In genomic region chr19:37435853-37436174, GRCm38 (mm10) we compare ENCODE assay signal across 7 mouse cellular contexts. TPM values are rescaled to one million over a fixed set of nuclear protein-coding genes. Genes with fewer than 3 reads are reported as not detected.
DNase-seq lines count a peak whose midpoint lies in the region; ATAC-seq and TF ChIP-seq lines count a peak whose summit lies in the region.

No protein-coding gene starts in this region.

- peaks cover 36% of the 10 kb centered on the region for H3K4me1 ChIP-seq in kidney, embryonic 15.5 days
- peaks cover 53% of the 10 kb centered on the region for H3K4me1 ChIP-seq in G1E (ENCODE audit: insufficient read depth, low read depth, low read length)
- H3K4me1 ChIP-seq in heart, postnatal 0 days (ENCODE audit: control insufficient read depth, insufficient read depth) = no peaks in the 10 kb centered on the region
- H3K4me1 ChIP-seq in megakaryocyte, embryonic 14.5 days = peaks cover 37% of the 10 kb centered on the region

- TF ChIP-seq CTCF in G1E (IDR thresholded peaks at IDR 0.05; ENCODE audit: low read depth, low read length) = no peak
- TF ChIP-seq CTCF in heart, postnatal 0 days (IDR thresholded peaks at IDR 0.05; ENCODE audit: low read depth) = no peak

- H3K27me3 ChIP-seq in kidney, embryonic 15.5 days = peaks cover 96% of the 10 kb centered on the region
- peaks cover 5% of the 10 kb centered on the region; the same call in 1 of the 2 replicates for H3K27me3 ChIP-seq in G1E (ENCODE audit: insufficient read depth, low read length)
- peaks cover 84% of the 10 kb centered on the region for H3K27me3 ChIP-seq in heart, postnatal 0 days (ENCODE audit: control insufficient read depth, insufficient read depth, low read length)
- peaks cover 53% of the 10 kb centered on the region for H3K27me3 ChIP-seq in megakaryocyte, embryonic 14.5 days (replicated peaks)

- TF ChIP-seq EP300 in heart, postnatal 0 days (IDR thresholded peaks at IDR 0.05; ENCODE audit: low read depth) = no peak

- H3K4me3 ChIP-seq in kidney, embryonic 15.5 days (replicated peaks) = peak overlapping the region; percentile 56
- H3K4me3 ChIP-seq in G1E (ENCODE audit: low read depth, low read length) = peak overlapping the region; percentile 92
- peak overlapping the region; percentile 64 for H3K4me3 ChIP-seq in heart, postnatal 0 days (ENCODE audit: low read depth, low read length)
- H3K4me3 ChIP-seq in megakaryocyte, embryonic 14.5 days (replicated peaks) = peak overlapping the region; percentile 96

- DNase-seq in kidney, postnatal 14 days = no peak
- no peak for DNase-seq in G1E (ENCODE audit: low spot score)
- no peak for DNase-seq in heart, postnatal 0 days (ENCODE audit: low spot score)
- no peak for DNase-seq in left cerebral cortex, postnatal 14 days (ENCODE audit: low spot score in 2 of 2)
- DNase-seq in ovary, adult 18-20 months (ENCODE audit: low spot score) = no peak

- H3K36me3 ChIP-seq in kidney, embryonic 15.5 days = no peaks in the 10 kb centered on the region
- peaks cover 57% of the 10 kb centered on the region for H3K36me3 ChIP-seq in G1E (replicated peaks)
- H3K36me3 ChIP-seq in heart, postnatal 0 days (replicated peaks; ENCODE audit: control insufficient read depth, insufficient read depth, low read length) = no peaks in the 10 kb centered on the region
- H3K36me3 ChIP-seq in megakaryocyte, embryonic 14.5 days (replicated peaks; ENCODE audit: low read length) = peaks cover 39% of the 10 kb centered on the region

- no peak for ATAC-seq in kidney, embryonic 15.5 days (replicated peaks; ENCODE audit: low FRiP score)
- no peak for ATAC-seq in G1E (ENCODE audit: extremely low read depth, insufficient number of reproducible peaks, low FRiP score, poor library complexity, severe bottlenecking)
- no peak for ATAC-seq in heart, postnatal 0 days (ENCODE audit: insufficient read depth, low read depth)

- intact Hi-C loops in left cerebral cortex, postnatal 14 days (cut with DNase I) = no loop called here

- no peaks in the 10 kb centered on the region for H3K9me3 ChIP-seq in kidney, embryonic 15.5 days (replicated peaks)
- peaks cover 6% of the 10 kb centered on the region; the same call in 1 of the 2 replicates for H3K9me3 ChIP-seq in G1E (replicated peaks)
- H3K9me3 ChIP-seq in heart, postnatal 0 days (replicated peaks; ENCODE audit: control insufficient read depth, low read length) = no peaks in the 10 kb centered on the region
- H3K9me3 ChIP-seq in megakaryocyte, embryonic 14.5 days = peaks cover 41% of the 10 kb centered on the region

- no peak overlapping the region for H3K9ac ChIP-seq in kidney, embryonic 15.5 days
- no peak overlapping the region for H3K9ac ChIP-seq in heart, postnatal 0 days (replicated peaks; ENCODE audit: low read depth, low read length)

- H3K27ac ChIP-seq in kidney, embryonic 15.5 days = peak overlapping the region; percentile 71
- H3K27ac ChIP-seq in heart, postnatal 0 days (ENCODE audit: low read depth) = peak overlapping the region; percentile 91; the same call in 1 of the 2 replicates

- peak overlapping the region; percentile 77 for H3K4me2 ChIP-seq in kidney, embryonic 15.5 days
- H3K4me2 ChIP-seq in heart, postnatal 0 days (ENCODE audit: low read depth, low read length) = peak overlapping the region; percentile 78

- WGBS in kidney, embryonic 15.5 days = 3% methylated on average over 10 of the region's 10 CpGs
- WGBS in heart, postnatal 0 days = 14% methylated on average over 10 of the region's 10 CpGs

RNA-seq across cellular contexts. Expression of gene Hhex, which starts 1.2 kb away (rescaled TPM):
- polyA plus RNA-seq in kidney, embryonic 15.5 days (2015; fragmentation: Nextera tagmentation; extraction: Ambion mirVana) = 17.4 and 19.9 TPM in 2 replicates
- total RNA-seq in G1E (2014; fragmentation: Nextera tagmentation) (70.5 and 74.0 TPM in 2 replicates), G1E (2017) (33.6 and 45.2 TPM in 2 replicates)
- 214 and 327 TPM in 2 replicates for polyA plus RNA-seq in G1E (2012)
- 1.3 and 5.2 TPM in 2 replicates for total RNA-seq in heart, postnatal 0 days (2014; rRNA removed; ENCODE audit: low replicate concordance)
- polyA plus RNA-seq in heart, postnatal 0 days (2015; fragmentation: Nextera tagmentation; extraction: Ambion mirVana) = 9.8 and 10.0 TPM in 2 replicates
- polyA plus RNA-seq in megakaryocyte, embryonic 14.5 days (2012; ENCODE audit: insufficient read depth, low replicate concordance) = 42.5 and 99.2 TPM in 2 replicates
- total RNA-seq in left cerebral cortex, postnatal 14 days (2021) = 1 to 10 TPM; 2.2 to 3.4 TPM

RNA-seq across cellular contexts. Expression of gene Kif11, which starts 59.6 kb away (rescaled TPM):
- polyA plus RNA-seq in kidney, embryonic 15.5 days (2015; fragmentation: Nextera tagmentation; extraction: Ambion mirVana) = 60.8 and 60.9 TPM in 2 replicates
- total RNA-seq in G1E (2014; fragmentation: Nextera tagmentation) (166 and 200 TPM in 2 replicates), G1E (2017) (156 and 177 TPM in 2 replicates)
- polyA plus RNA-seq in G1E (2012) = 5.5 and 6.6 TPM in 2 replicates
- total RNA-seq in heart, postnatal 0 days (2014; rRNA removed; ENCODE audit: low replicate concordance) = 31.4 and 41.5 TPM in 2 replicates
- polyA plus RNA-seq in heart, postnatal 0 days (2015; fragmentation: Nextera tagmentation; extraction: Ambion mirVana) = 10.4 and 10.8 TPM in 2 replicates
- 1.2 and 1.7 TPM in 2 replicates for polyA plus RNA-seq in megakaryocyte, embryonic 14.5 days (2012; ENCODE audit: insufficient read depth, low replicate concordance)
- total RNA-seq in left cerebral cortex, postnatal 14 days (2021) = 1 to 10 TPM; 1.3 to 1.7 TPM
